Mouse (Mus musculus) frontal cortex, postnatal 25 days (tissue): ENCODE data around the gene Dhx37.
"Not testable (repeated sequence)": the region's sequence is repeated elsewhere in the genome, so short reads cannot be mapped to it uniquely, and the experiment has no call there.

Source experiments
- DNase-seq, 2 experiments: peaks; one replicate each; pipeline ENCODE4 v3.0.0; 2022; ENCODE audit warnings: low spot score in 2 of 2

Dhx37 gene

GRCm38 (mm10) chr5:125389579-125390441, 44.1 kb downstream of the Dhx37 start, which contains the start of gene Ubc:
TSS of gene Ubc (minus strand) at chr5:125390202.
- DNase-seq: peak; percentile 62 to 73

GRCm38 (mm10) chr5:125389131-125389578, 44.8 kb downstream of the Dhx37 start, which contains the start of gene Gm10382:
TSS of gene Gm10382 (plus strand) at chr5:125389322.
- DNase-seq: peak; percentile 53 to 60

GRCm38 (mm10) chr5:125388358-125389092, 45.4 kb downstream of the Dhx37 start:
- no peak for DNase-seq

- not testable (repeated sequence) for DNase-seq
Observed at GRCm38 (mm10) chr5:125387295-125387694, 46.6 kb downstream of the Dhx37 start.

- no peak for DNase-seq
Observed at GRCm38 (mm10) chr5:125385215-125385940, 48.5 kb downstream of the Dhx37 start.

GRCm38 (mm10) chr5:125384512-125385214, 49.3 kb downstream of the Dhx37 start:
- DNase-seq: no peak

- DNase-seq: no peak
Observed at GRCm38 (mm10) chr5:125383637-125384420, 50.1 kb downstream of the Dhx37 start.

GRCm38 (mm10) chr5:125382673-125383558, 51.0 kb downstream of the Dhx37 start:
- no peak for DNase-seq

GRCm38 (mm10) chr5:125381954-125382672, 51.8 kb downstream of the Dhx37 start:
- no peak for DNase-seq

- no peak for DNase-seq
Observed at GRCm38 (mm10) chr5:125378919-125379318, 55.0 kb downstream of the Dhx37 start.

- DNase-seq: no peak
Observed at GRCm38 (mm10) chr5:125377214-125377613, 56.7 kb downstream of the Dhx37 start.

- DNase-seq: no peak
Observed at GRCm38 (mm10) chr5:125375871-125376270, 58.0 kb downstream of the Dhx37 start.

- DNase-seq: no peak
Observed at GRCm38 (mm10) chr5:125372027-125372426, 61.9 kb downstream of the Dhx37 start.

GRCm38 (mm10) chr5:125370950-125371693, 62.8 kb downstream of the Dhx37 start:
- no peak for DNase-seq

- peak; percentile 54 to 55 for DNase-seq
Observed at GRCm38 (mm10) chr5:125368568-125368967, 65.4 kb downstream of the Dhx37 start.

- DNase-seq: no peak
Observed at GRCm38 (mm10) chr5:125368156-125368555, 65.8 kb downstream of the Dhx37 start.

GRCm38 (mm10) chr5:125364851-125365429, 69.0 kb downstream of the Dhx37 start:
- no peak for DNase-seq

GRCm38 (mm10) chr5:125363894-125364293, 70.0 kb downstream of the Dhx37 start:
- DNase-seq: no peak
